Mouse (Mus musculus) erythroblast, embryonic 14.5 days (primary cell): ENCODE measurements around the gene Itpr3. TPM values are rescaled to one million over a fixed set of nuclear protein-coding genes. Genes with fewer than 3 reads are reported as not detected.

Experiments used
- H3K27me3 ChIP-seq: 2 replicates; pipeline ENCODE4 v1.6.1; 2012; ENCODE audit warnings: inconsistent platforms; ENCODE audit not compliant: control insufficient read depth
- H3K36me3 ChIP-seq: 2 replicates; pipeline ENCODE4 v1.6.1; 2012; ENCODE audit warnings: mild to moderate bottlenecking, inconsistent platforms; ENCODE audit not compliant: control insufficient read depth
- H3K4me1 ChIP-seq: 2 replicates; pipeline ENCODE4 v1.6.1; 2012; ENCODE audit warnings: inconsistent platforms; ENCODE audit not compliant: control insufficient read depth
- H3K4me3 ChIP-seq: replicated peaks from 2 replicates; pipeline ENCODE3; 2012; ENCODE audit warnings: moderate library complexity, mild to moderate bottlenecking, inconsistent platforms
- H3K9me3 ChIP-seq: 2 replicates; pipeline ENCODE4 v1.6.1; 2012; ENCODE audit warnings: low read length, inconsistent platforms, mixed read lengths; ENCODE audit not compliant: control insufficient read depth
- GATA1 ChIP-seq: IDR thresholded peaks from 2 replicates; pipeline ENCODE4 v1.6.1; 2012; ENCODE audit warnings: low read length, inconsistent platforms, mixed read lengths
- TAL1 ChIP-seq: IDR thresholded peaks from 3 replicates; pipeline ENCODE4 v1.6.1; 2012; ENCODE audit warnings: low read length, inconsistent platforms, mixed read lengths
- polyA plus RNA-seq: library from polyadenylated mRNA; stranded (reverse); fragments of >175 nt; gene quantifications from 2 replicates; pipeline ENCODE4 v1.2.3, GENCODE M21; 2012

The Itpr3 gene
- polyA plus RNA-seq, 1 experiment: 0.02 TPM

- H3K4me1 ChIP-seq: peaks cover 25% of the 10 kb centered on the region
- no peak overlapping the region for H3K4me3 ChIP-seq
- peaks cover 8% of the 10 kb centered on the region for H3K27me3 ChIP-seq
- TF ChIP-seq TAL1 (no peak), GATA1 (no peak)
- no peaks in the 10 kb centered on the region for H3K36me3 ChIP-seq
- peaks cover 3% of the 10 kb centered on the region; the same call in 1 of the 2 replicates for H3K9me3 ChIP-seq
These were observed 6.6 kb downstream of the Itpr3 start for GRCm38 (mm10) chr17:27063717-27064116.

DNA sequence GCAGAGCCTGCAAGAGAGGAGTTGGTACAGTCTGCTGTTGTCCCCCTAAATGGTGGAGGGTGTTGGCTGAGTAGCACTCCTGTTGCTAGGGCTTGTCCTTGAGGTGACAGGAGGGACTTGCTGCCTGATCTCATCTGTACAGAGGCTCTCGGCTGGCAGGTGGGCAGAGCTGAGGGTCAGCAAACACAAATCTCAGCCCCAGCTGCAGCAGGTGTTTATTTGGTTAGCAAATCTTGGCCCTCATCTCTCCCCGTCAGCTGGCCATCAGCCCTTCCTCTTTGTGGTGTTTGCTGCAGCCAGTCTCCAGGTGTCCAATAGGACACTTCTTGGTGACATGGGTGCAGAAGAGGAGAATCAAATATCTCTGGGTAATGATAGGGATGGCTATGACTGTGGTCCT lies 7.1 kb downstream of the Itpr3 start:
- peaks cover 25% of the 10 kb centered on the region for H3K4me1 ChIP-seq
- H3K27me3 ChIP-seq: peaks cover 3% of the 10 kb centered on the region
- H3K4me3 ChIP-seq: no peak overlapping the region
- TF ChIP-seq GATA1: no peak
- TF ChIP-seq TAL1: no peak
- H3K9me3 ChIP-seq: peaks cover 3% of the 10 kb centered on the region; the same call in 1 of the 2 replicates
- H3K36me3 ChIP-seq: no peaks in the 10 kb centered on the region

- Histone ChIP-seq H3K4me3 (no peak overlapping the region), H3K9me3 (peaks cover 3% of the 10 kb centered on the region; the same call in 1 of the 2 replicates), H3K27me3 (no peaks in the 10 kb centered on the region), H3K36me3 (no peaks in the 10 kb centered on the region), H3K4me1 (peaks cover 25% of the 10 kb centered on the region)
- TF ChIP-seq GATA1 (no peak), TAL1 (no peak)
These were observed 9.0 kb downstream of the Itpr3 start for GRCm38 (mm10) chr17:27066065-27066464.

- Histone ChIP-seq H3K4me3 (no peak overlapping the region), H3K36me3 (no peaks in the 10 kb centered on the region), H3K4me1 (peaks cover 21% of the 10 kb centered on the region), H3K27me3 (no peaks in the 10 kb centered on the region), H3K9me3 (no peaks in the 10 kb centered on the region)
- TF ChIP-seq TAL1 (no peak), GATA1 (no peak)
These were observed 12.0 kb downstream of the Itpr3 start for GRCm38 (mm10) chr17:27069071-27069470.

GRCm38 (mm10) chr17:27070913-27071312 lies 13.8 kb downstream of the Itpr3 start:
- H3K9me3 ChIP-seq: no peaks in the 10 kb centered on the region
- no peaks in the 10 kb centered on the region for H3K36me3 ChIP-seq
- no peaks in the 10 kb centered on the region for H3K27me3 ChIP-seq
- H3K4me3 ChIP-seq: no peak overlapping the region
- TF ChIP-seq TAL1: no peak
- TF ChIP-seq GATA1: no peak
- peaks cover 26% of the 10 kb centered on the region for H3K4me1 ChIP-seq

DNA sequence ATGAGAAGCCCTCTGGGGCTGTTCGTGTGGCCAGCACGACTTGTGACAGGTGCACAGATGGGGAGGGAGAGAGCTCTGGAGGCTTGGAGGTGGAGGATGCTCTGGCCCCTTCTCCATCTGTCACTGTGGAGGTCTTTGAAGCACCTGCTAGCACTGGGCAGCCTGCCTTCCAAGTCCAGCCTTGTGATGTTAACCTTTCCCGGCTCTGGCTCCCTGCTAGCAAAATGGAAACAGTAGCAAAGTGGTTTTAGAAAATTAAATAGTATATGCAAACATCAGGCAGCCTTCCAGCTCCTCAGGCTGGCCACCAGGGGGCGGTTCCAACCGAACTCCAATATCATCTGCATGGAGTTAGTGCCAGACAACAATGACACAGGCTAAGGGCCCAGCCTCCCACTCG lies 14.5 kb downstream of the Itpr3 start:
- TF ChIP-seq TAL1: no peak
- TF ChIP-seq GATA1: no peak
- H3K4me1 ChIP-seq: peaks cover 19% of the 10 kb centered on the region
- H3K4me3 ChIP-seq: no peak overlapping the region
- H3K36me3 ChIP-seq: no peaks in the 10 kb centered on the region
- no peaks in the 10 kb centered on the region for H3K9me3 ChIP-seq
- H3K27me3 ChIP-seq: no peaks in the 10 kb centered on the region

DNA sequence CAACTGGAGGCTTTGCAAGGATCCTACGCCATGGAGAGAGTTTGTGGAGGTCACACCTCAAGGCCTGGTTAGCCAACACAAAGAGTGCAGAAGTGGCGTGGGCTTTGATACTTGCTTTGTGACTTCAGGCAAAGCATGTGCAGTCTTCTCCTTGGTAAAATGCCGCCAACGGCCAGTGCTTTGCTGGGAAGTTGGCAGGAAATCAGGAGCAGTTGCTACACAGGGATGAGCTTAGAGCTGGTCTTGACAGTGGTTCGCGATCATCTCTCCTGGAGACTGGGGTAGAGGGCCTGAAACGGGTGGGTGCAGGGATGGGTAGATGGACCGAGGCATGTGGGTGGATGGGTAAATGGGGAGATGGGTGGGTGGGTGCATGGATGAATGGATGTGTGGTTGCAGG lies 15.3 kb downstream of the Itpr3 start:
- no peak overlapping the region for H3K4me3 ChIP-seq
- TF ChIP-seq TAL1 (no peak), GATA1 (no peak)
- H3K36me3 ChIP-seq: no peaks in the 10 kb centered on the region
- no peaks in the 10 kb centered on the region for H3K27me3 ChIP-seq
- H3K4me1 ChIP-seq: peaks cover 12% of the 10 kb centered on the region
- peaks cover 4% of the 10 kb centered on the region for H3K9me3 ChIP-seq

DNA sequence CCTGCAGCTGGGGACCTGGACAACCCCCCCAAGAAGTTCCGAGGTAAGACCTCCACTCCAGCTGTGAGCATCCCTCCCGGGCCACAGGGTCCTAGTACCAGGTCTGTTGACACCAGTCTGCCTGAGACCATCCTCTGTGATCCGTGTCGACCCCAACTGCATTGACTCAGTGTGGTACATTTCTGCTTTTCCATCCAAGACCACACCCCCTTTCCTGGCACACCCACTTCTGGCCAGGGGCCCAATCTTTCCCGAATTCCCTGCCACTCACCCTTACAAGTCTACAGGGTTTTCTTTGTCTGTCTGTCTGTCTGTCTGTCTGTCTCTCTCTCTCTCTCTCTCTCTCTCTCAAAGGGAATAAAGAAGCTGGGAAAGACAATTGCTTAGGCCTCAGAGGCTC lies 16.0 kb downstream of the Itpr3 start:
- Histone ChIP-seq H3K4me1 (peaks cover 12% of the 10 kb centered on the region), H3K4me3 (no peak overlapping the region), H3K36me3 (no peaks in the 10 kb centered on the region), H3K27me3 (no peaks in the 10 kb centered on the region), H3K9me3 (peaks cover 9% of the 10 kb centered on the region)
- TF ChIP-seq TAL1 (no peak), GATA1 (no peak)

DNA sequence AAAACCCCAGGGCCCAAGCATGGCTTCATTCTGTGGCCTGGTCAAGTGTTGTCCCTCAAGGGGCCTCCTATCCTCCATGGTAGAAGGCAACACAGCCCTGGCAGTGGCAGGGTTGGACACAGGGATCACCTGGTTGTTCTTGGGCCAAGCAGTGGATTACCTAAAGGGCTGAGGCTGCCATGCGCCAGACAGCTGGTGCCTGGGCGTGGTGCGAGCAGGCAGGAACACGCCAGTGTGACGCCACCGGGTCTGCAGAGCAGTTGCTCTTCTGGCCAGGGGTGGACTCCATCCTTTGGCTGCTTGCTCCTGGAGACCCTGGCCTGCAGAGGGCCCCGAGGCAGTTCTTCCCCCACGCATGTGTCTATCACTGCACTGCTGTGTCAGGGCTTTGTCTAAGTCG lies 16.7 kb downstream of the Itpr3 start:
- H3K4me1 ChIP-seq: peaks cover 12% of the 10 kb centered on the region
- peaks cover 9% of the 10 kb centered on the region for H3K9me3 ChIP-seq
- no peaks in the 10 kb centered on the region for H3K36me3 ChIP-seq
- no peaks in the 10 kb centered on the region for H3K27me3 ChIP-seq
- no peak overlapping the region for H3K4me3 ChIP-seq
- TF ChIP-seq TAL1: no peak
- no peak for TF ChIP-seq GATA1

DNA sequence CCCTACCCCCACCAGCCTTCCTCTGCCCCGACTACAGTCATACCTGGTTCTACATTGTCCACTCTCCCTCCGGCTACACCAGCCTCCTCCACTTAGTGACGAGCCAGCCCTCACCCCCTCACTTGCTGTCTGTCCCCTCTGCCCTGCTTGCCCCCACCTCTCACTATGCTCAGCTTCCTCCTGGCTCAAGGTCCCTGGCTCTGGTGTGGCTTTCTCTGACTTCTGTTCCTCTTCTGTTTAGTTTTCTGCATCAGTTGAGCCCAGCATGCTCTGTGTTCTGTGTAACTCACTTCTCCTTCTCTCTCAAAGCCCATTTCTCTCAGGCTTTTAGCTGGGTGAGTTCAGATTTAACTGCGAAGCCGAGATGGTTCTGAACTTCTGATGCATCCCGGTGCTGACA lies 17.1 kb downstream of the Itpr3 start:
- H3K27me3 ChIP-seq: no peaks in the 10 kb centered on the region
- H3K9me3 ChIP-seq: peaks cover 9% of the 10 kb centered on the region
- H3K4me3 ChIP-seq: no peak overlapping the region
- TF ChIP-seq TAL1 (no peak), GATA1 (no peak)
- no peaks in the 10 kb centered on the region for H3K36me3 ChIP-seq
- H3K4me1 ChIP-seq: peaks cover 12% of the 10 kb centered on the region
